Mouse (Mus musculus) cerebellum, adult 18-20 months (tissue): ENCODE data around the gene Gm19668.
"Not testable (repeated sequence)": the region's sequence is repeated elsewhere in the genome, so short reads cannot be mapped to it uniquely, and the experiment has no call there.

Experiments
- DNase-seq, 2 experiments: peaks; one replicate each; pipeline ENCODE4 v3.0.0; 2021

The Gm19668 gene

GRCm38 (mm10) chr10:77769727-77770126, 29.2 kb downstream of the Gm19668 start:
- no peak for DNase-seq

- not testable (repeated sequence) for DNase-seq
Measured at GRCm38 (mm10) chr10:77759582-77759981, 39.4 kb downstream of the Gm19668 start, which contains the start of gene Gm3233. TSS of gene Gm3233 (minus strand) at chr10:77759682.

GRCm38 (mm10) chr10:77753448-77753847, 45.5 kb downstream of the Gm19668 start:
- no peak for DNase-seq

- DNase-seq: not testable (repeated sequence)
Measured at GRCm38 (mm10) chr10:77752312-77752711, 46.6 kb downstream of the Gm19668 start.

- DNase-seq: not testable (repeated sequence)
Measured at GRCm38 (mm10) chr10:77751254-77751653, 47.7 kb downstream of the Gm19668 start, which contains the start of gene Gm9736. TSS of gene Gm9736 (minus strand) at chr10:77751354.

- DNase-seq: peak; percentile 13 to 15
Measured at GRCm38 (mm10) chr10:77750686-77751085, 48.2 kb downstream of the Gm19668 start.
